Mouse (Mus musculus): Measurements from ENCODE around the gene Rbfox2.

Rbfox2 gene

DNA sequence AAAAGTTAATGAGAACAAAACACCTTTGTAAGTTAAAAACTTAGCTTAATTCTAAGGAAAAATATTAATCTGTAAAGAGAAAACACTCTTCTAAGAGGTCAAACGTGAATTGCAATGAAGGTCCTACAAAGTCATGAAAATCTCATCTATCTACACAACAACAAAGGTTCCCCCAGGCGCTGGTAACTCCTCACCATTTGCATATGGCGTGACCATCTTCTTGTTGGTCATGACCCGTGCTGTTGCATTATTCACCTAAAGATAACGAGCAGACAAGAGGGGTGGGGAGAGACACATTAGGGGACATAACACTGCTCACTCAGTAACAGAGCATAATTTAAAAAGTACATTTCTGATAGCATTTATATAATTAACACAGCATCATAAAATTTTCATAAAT is 204.1 kb downstream of the Rbfox2 start:
- no peak for DNase-seq (ENCODE audit: low spot score)

DNA sequence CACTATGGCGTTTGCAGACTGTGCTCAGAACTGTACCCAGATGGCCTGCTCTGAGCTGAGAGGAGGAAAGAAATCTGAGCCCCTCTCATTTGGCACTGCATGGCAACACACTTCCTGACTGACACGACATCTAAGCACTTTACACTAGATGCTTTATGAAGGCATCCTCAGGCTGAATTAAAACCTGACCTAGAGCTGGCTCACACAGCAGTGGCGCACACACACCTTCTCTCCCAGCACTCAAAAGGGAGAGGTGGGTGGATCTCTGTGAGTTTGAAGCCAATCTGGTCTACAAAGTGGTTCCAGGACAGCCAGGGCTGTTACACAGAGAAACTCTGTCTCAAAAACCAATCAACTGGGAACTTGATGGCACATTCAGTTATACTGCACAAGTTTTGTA is 207.0 kb downstream of the Rbfox2 start:
- no peak for DNase-seq (ENCODE audit: low spot score)

DNA sequence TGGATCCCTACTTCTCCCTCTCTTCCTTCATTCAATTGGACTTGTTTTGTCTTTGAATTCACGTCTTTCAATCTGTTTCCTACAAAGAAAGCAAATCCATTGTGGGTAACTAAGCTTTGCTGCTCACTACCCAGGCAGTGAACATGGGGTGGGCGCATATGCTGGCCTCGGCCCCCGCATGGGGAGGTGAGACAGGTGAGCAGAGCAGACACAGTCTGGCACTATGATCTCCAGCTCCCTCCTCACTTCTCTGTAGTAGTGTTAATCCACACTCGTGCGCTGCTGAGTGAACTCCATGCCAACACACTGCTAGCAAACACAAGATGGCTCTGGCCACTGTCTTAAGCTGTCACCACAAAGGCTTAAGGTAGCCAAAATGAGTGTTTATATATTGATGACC is 209.4 kb downstream of the Rbfox2 start:
- DNase-seq (ENCODE audit: low spot score), result no peak

DNA sequence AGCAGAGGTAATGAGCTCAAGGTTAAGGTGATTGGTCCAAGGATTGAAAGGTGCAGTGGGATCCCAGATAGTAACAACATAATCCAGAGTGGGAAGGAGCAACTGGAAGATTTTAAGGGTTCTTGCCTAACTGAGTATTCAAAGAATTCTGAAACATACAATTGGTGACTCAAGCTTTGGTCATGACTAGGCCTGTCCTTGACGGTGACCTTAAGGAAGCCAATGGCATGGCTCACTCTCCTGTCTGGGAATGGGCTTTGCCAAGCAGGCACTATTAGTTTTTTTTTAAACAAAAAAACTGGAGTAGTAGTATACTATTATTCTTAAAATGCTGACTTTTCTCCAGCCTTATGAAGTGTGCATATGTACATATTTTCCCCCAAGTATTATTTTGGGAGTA is 211.6 kb downstream of the Rbfox2 start:
- DNase-seq (ENCODE audit: low spot score), result no peak

DNA sequence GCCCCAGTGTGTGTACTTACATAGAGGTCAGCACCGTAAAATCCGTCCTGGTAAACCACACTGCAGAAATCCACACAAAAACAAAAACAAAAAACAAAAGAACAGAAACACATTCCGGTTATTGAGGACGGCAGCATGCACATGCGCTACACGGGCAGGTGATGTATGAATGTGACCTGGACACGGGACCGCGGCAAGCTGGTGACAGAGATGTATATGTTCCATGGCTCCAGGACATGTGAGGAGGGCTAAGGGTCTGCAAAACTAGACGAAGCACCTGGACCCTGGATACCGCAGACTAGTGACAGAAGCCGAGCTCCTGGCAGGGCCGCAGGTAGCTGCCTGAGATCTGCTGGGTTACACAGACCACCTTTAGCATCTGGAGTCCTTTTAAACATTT is 212.4 kb downstream of the Rbfox2 start:
- no peak for DNase-seq (ENCODE audit: low spot score)

DNA sequence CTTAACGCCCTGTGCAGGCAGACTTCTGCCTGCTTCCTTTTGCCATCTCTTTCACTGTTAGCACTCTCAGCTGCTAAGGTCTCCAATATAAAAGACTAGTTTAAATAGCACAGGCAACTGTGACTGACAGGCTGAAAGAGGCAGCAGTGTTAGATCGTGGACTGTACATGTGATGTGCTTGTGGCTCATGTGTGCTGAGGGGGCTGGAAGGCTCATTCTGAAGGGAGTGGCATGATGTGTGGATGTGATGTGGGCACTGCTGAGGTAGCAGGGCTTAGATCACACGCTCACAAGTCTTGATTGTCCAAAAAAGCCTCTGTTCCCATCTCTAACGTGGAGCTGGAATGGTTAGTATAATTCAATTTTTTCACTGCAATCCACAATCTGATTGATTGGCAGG is 215.4 kb downstream of the Rbfox2 start:
- no peak for DNase-seq (ENCODE audit: low spot score)

DNA sequence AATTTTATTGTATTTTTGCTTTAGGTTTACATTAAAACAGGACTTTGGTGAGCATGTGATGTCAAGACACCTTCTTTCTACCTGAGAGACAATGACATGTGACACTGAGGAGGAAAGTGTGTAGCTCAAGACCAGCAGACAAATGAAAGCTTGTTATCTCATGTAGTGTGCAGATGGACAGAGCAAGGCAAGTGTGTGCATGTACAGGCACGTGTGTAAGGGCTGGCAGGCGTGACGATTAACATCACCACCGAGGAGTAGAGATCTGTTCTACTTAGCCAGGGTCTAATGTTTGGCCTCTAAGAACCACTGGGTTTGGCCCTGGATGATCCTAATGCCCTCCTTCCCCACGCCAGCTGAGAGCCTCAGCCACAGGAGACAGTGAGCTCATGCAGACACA is 216.3 kb downstream of the Rbfox2 start:
- no peak for DNase-seq (ENCODE audit: low spot score)

DNA sequence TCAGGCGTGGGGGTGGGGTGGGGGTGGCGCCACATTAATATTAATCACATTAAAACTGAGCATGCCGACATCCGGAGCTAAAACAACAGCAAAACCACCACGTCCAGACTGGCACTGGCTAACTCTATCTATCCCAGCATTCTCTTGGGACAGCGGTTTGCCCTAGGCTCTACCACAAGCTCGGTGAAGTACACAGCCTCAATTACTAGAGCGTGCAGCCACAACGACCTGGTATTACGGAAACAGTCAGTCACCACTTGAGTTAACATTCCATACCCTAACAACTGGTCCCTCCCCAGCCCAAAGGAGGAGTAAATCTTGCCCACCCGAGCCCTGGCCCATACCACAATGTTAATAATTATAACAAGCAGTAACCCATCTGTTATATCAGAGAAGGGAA is 217.6 kb downstream of the Rbfox2 start:
- DNase-seq (ENCODE audit: low spot score), result no peak

DNA sequence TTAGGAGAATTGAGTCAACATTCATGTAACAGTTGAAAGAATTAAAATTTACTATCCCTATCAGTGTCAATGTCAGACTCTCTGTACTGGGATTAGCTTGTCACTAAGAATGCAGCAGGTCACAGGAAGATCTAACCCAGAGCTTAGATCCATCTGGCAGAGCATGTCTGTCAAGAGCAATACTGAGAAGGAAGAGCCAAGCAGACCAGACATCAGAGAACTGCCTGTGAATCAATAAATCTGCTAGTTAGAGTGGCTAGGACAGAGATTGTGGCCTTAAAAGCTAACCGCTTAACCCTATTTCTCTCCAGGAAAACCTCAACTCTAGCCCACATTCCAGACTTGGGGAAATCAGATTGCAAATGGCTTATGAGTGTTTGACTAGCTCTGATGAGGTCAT is 220.3 kb downstream of the Rbfox2 start:
- DNase-seq (ENCODE audit: low spot score), result no peak

DNA sequence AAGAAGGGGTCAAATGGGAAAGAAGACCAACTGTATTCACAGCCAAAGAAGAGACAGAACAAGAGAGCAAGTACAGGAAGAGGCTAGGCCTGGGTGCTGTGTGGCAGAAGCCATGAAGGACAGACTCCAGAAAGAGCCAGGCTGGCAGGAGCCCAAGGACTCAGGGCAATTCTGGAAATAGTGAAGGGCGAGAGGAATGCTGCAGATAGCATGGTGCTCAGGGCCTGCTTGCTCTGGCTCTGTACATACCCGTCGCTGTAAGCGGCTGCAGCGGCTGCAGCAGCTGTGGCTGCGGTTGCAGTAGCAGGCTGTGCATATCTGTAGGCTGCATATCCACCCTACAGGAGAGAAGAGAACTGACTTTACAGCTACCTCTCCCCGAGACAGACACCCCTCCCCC is 221.0 kb downstream of the Rbfox2 start:
- no peak for DNase-seq (ENCODE audit: low spot score)

DNA sequence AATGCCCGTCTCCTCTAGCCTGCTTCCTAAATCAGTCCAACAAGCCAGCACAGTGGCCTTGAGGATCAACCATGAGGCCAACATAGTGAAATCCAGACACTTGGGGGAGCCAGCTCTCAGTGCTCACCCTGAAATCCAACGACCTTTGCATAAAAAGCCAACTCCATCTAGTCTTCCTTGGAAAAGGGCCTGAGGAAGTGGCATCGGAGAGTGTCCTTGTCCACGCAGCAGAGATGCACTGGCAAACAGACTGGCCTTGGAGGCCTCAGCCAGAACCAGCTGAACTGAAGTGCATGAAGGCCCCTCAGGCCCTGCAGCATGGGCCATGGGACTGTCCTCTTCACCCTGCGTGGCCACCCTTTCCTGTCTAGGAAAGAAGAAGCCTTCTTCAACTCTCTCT is 225.3 kb downstream of the Rbfox2 start:
- no peak for DNase-seq (ENCODE audit: low spot score)

DNA sequence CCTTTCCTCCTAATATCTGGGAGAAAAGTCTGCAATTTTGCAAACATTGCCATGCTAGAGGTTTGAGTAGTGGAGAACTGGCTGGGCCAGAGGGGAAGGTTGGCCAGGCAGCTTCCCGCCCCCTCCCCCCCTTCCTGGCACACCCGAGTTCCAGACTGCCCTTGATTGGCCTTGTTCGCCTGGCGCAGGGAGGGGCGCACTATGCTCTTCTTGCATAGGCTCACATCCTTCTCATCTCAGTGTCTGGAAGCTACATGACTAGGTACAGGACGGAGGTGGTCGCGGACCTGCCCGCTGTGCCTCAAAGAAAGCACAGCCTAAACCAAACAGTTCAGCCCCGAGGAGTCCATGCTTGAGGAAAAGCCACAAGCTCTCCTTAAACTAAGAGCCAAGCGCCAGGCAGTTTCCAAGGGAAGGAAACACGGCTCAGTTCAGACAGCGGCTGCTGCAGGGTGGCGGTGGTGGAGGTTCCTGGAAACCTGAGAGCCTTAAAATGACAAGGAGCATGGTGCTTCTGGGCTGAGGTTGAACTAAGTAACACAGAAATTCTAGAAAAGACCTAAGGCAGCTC is 226.0 kb downstream of the Rbfox2 start:
- DNase-seq (ENCODE audit: low spot score), result no peak

DNA sequence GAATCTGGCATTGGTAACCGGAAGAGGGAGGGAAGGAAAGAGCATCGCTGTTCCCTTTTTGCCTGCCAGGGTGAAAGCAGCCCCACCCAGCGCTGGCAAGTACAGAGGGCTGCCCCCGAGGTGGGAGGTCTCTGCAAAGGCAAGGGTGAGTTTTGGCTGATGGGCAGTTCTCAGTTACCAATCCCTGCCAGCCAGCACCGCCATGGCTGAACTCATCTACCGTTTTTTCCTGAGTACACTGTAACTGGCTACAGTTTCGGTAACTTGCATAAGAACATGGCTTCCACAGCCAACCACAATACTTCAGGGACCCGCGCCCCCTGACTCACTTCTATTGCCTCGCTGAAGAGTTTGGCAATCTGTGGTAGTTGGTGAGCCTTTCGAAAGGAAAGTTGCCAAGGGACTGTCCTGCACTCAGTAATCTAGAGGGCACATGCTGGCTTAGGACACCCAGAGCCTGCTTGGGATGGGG is 226.9 kb downstream of the Rbfox2 start:
- no peak for DNase-seq (ENCODE audit: low spot score)

DNA sequence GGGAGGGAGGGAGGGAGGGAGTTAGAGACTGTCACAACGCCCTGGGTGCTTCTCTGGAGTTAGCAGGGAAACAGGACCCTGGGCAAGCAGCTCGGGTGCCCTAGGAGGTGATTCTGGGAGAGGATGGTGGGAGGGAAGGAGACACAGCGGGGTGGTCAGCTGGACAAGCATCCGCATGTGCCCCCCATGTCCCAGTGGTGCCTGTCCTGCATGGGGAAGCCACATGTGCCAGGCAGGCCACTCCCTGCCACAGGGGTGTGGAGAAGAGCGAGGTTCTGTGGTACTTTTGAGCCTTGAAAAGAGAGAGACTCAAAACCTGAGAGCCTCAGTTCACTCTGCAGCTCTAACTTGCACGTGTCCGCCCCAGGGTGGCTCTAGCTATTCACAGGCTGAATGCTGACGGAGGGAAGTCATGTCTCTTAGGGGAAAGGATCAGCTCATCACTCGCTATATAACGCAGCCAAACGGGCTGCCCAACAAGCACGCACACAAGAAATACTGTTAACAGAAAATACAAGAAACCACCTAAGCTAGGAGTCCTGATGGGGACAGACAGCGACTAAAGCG is 227.5 kb downstream of the Rbfox2 start:
- no peak for DNase-seq (ENCODE audit: low spot score)

DNA sequence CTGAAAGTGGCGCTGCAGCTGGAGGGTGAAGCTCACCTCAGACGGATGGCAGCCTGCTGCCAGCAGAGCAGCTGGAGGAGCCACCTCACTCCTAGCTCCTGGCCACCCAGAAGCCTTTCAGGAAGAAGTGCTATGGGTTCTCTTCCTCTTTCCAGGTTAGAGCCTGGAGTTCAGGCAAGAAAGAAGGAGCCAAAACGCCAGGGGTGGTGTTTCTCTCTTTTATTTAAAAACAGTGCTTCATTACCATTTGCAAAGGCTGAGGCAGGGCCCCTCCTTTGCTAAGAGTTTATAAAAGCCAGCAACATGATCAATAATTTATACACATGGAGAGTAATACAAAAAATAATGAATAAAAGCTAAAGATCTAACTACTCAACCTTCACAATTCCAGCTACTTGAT is 228.0 kb downstream of the Rbfox2 start:
- DNase-seq (ENCODE audit: low spot score), result no peak

DNA sequence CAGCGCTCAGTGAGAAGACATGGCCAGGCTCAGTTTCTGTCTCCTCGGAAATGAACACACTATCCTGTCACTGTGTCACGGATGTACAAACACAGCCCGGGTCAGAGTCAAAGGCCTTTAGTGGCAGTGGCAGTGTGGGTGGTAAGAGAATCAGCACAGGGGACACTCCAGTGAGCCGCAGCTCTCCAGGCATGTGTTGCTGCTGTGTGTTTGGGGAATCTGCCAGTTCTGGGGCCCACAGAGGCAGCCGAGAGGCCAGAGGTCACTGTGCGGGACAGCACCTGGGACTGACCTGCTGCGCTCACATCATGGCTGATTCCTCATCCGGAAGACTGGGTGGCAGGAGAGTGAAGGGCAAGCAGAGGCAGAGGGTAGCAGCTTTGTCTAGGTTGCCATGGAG is 228.9 kb downstream of the Rbfox2 start:
- DNase-seq (ENCODE audit: low spot score), result no peak

DNA sequence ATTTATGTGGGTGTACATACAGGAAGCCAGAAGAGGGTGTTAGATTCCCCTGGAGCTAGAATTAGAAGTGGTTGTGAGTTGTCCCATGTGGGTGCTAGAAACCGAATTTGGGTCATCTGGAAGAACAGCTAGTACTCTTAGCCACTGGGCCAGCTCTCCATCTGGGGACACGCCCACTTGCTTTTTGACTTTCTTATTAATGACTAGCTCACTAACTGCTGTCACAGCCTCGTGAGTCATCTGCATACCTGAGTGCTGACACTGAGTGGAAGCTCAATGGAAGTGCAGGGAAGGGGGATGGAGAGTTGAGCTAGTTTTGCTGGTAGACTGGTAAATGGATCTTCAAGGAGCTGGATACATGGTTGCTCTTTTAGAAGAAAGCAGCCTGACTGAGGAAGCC is 230.3 kb downstream of the Rbfox2 start:
- DNase-seq (ENCODE audit: low spot score), result no peak

DNA sequence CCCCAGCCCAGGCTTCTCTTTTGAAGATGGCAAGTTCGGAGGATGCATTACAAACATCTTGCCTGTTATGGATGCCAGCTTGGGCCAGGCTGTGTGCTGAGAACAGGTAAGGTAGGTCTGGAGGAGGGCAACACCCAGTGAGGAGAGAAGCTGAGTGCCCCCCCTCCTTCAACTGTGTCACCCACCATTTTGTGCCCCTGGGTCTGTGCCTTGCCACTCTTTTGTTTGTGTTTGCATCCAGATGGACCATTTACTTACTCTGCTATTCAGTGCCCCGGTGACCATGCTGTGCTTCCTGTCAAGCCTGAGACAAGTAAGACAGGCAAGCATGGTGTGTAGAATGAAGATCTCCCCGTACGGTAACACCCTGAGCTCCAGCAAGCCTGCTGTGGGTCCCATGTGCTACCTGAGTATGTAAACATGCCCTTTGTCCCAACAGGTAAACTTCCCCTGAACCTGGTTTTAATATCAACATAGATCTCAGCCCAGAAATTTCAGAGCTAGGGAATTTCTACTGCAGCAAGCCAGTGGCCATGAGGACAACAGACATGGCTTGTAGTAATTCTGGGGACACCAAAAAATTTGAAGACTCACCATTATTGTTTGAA is 234.1 kb downstream of the Rbfox2 start:
- no peak for DNase-seq (ENCODE audit: low spot score)

DNA sequence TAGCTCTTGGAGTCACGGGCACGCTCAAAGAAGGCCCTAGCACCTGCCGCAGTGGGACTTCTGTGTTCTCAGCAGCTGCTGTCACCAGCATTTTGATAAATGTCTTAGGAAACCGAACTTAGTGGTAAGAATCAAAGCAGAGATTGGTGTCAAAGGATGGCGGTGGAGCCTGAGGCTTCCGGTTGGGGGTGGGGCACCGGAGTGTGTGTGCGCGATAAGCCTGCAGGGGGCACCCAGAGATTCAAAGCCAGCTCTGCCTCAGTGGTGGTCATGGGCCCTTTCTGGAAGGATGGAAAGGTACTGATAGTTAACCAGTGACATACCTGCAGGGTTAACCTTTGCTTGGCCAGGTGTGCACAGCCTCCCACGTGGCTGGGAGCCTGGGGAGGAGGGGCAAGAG is 235.3 kb downstream of the Rbfox2 start:
- no peak for DNase-seq (ENCODE audit: low spot score)

DNA sequence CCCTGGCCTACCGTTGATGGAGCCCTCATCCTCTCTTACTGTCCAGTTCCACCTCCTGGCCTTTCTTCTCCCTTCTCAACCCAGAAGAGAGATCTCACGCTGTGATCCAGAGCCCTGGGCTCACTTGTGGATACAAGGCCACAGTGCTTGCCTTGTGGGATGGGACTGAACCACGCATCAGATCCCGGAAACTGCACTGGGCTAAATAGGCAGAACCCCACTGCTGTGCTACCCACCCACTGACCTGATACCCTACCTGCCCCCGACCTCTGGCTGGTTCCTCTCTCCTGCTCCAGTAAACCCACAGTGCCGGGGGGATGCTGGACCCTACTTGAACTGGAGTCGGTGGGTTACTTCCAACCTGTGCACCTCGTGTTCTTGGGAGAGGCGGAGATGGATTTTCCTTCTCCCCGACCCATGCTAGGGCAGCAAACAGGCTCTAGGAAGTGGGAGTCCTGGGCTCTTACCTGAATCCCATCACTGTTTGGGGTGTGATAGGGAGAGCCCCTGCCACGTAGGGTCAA is 236.0 kb downstream of the Rbfox2 start:
- no peak for DNase-seq (ENCODE audit: low spot score)

DNA sequence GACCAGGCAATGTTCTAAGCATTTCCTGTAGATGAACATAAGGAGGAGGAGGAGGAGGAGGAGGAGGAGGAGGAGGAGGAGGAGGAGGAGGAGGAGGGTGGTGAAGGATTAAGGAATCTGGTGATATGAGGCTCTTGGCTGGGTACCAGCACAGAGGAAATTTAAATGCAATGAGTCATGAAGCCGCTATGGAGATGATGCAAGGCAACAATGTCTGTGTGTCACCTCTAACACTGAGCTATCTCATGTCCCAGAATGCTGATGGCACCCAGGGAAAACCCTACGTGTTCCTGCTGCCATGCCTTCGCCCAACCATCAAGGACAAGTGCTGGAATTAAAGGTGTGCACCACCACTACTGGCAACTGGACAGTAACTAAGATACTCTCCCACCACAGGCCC is 237.8 kb downstream of the Rbfox2 start:
- no peak for DNase-seq (ENCODE audit: low spot score)

DNA sequence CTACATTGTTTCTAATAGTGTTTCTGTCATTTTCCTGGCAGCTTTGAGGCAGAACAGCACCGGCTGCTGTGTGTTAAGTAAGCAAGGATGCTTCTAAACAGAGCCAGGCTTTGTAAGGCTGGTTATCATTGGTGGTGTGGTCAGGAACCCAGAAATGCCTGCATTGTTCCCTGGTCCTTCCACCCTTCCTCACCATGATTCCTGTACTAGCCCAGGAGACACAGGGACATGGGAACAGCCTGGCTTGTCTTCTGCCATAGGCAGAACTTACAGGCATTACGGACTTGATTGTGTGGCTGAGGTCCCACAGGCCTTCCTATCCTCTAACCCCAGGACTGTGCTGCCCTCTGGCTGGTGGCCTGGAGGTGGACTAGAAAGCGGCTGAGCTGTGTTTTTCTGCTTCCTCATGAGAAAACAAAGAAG is 238.4 kb downstream of the Rbfox2 start:
- DNase-seq (ENCODE audit: low spot score), result no peak

DNA sequence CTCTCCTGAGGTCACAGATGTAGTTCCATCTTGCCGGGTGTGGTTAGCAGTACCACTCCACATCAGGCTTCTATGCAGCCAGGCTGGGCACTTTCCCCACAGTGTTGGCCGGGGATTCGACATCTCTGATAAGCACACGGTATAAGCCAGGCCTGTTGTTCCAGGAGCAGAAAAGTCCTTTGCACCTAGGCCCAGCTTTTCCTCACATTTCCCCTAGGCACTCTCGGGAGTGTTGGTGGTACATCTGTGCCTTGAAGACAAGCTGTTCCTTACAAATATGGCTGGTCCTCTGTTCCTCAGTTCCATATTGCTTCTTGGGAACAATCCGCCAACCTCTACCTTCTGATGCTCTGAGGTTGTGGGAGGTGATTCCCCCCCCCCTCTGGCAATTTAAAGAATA is 240.6 kb downstream of the Rbfox2 start:
- no peak for DNase-seq (ENCODE audit: low spot score)

All from ovary, postnatal 10 days (tissue).